Mouse (Mus musculus) erythroblast, embryonic 14.5 days (primary cell): ENCODE measurements around the gene Gm17693. TPM values are rescaled to one million over a fixed set of nuclear protein-coding genes. Genes with fewer than 3 reads are reported as not detected.
"Not testable (repeated sequence)": the region's sequence is repeated elsewhere in the genome, so short reads cannot be mapped to it uniquely, and the experiment has no call there.

Source experiments
- H3K27me3 ChIP-seq: 2 replicates; pipeline ENCODE4 v1.6.1; 2012; ENCODE audit warnings: inconsistent platforms; ENCODE audit not compliant: control insufficient read depth
- H3K36me3 ChIP-seq: 2 replicates; pipeline ENCODE4 v1.6.1; 2012; ENCODE audit warnings: mild to moderate bottlenecking, inconsistent platforms; ENCODE audit not compliant: control insufficient read depth
- H3K4me1 ChIP-seq: 2 replicates; pipeline ENCODE4 v1.6.1; 2012; ENCODE audit warnings: inconsistent platforms; ENCODE audit not compliant: control insufficient read depth
- H3K4me3 ChIP-seq: replicated peaks from 2 replicates; pipeline ENCODE3; 2012; ENCODE audit warnings: moderate library complexity, mild to moderate bottlenecking, inconsistent platforms
- H3K9me3 ChIP-seq: 2 replicates; pipeline ENCODE4 v1.6.1; 2012; ENCODE audit warnings: low read length, inconsistent platforms, mixed read lengths; ENCODE audit not compliant: control insufficient read depth
- polyA plus RNA-seq: library from polyadenylated mRNA; stranded (reverse); fragments of >175 nt; gene quantifications from 2 replicates; pipeline ENCODE4 v1.2.3, GENCODE M21; 2012

Gene Gm17693
- polyA plus RNA-seq, result not detected in 2 replicates

GRCm38 (mm10) chrX:125705144-125705543, at the start of gene Gm17693:
TSS of gene Gm17693 (plus strand) at chrX:125705444.
- H3K9me3 ChIP-seq, H3K4me3 ChIP-seq: not testable (repeated sequence)

More at GRCm38 (mm10) chrX:125705144-125705543, at the start of gene Gm17693:
- H3K36me3 ChIP-seq, H3K4me1 ChIP-seq, H3K27me3 ChIP-seq: not testable (repeated sequence)
